Mouse (Mus musculus) brain, embryonic 14.5 days (tissue): ENCODE data around the gene Cenpp.

ENCODE experiments used
- CTCF ChIP-seq: fragments of 200-500 bp; IDR thresholded peaks from 2 replicates; pipeline ENCODE4 v1.5.1; 2012; ENCODE audit warnings: inconsistent platforms, mild to moderate bottlenecking, moderate library complexity, borderline replicate concordance; ENCODE audit not compliant: insufficient read depth, insufficient read length; ENCODE audit errors: extremely low read depth
- POLR2A ChIP-seq: fragments of 200-500 bp; IDR thresholded peaks from 2 replicates; pipeline ENCODE4 v1.6.1; 2012; ENCODE audit warnings: mild to moderate bottlenecking, inconsistent platforms, borderline replicate concordance; ENCODE audit not compliant: poor library complexity, insufficient read depth, insufficient read length, severe bottlenecking; ENCODE audit errors: extremely low read depth

- TF ChIP-seq POLR2A (no peak), CTCF (no peak)
Measured at GRCm38 (mm10) chr13:49444451-49444850, 208.1 kb downstream of the Cenpp start.
